In the genomic region with DNA sequence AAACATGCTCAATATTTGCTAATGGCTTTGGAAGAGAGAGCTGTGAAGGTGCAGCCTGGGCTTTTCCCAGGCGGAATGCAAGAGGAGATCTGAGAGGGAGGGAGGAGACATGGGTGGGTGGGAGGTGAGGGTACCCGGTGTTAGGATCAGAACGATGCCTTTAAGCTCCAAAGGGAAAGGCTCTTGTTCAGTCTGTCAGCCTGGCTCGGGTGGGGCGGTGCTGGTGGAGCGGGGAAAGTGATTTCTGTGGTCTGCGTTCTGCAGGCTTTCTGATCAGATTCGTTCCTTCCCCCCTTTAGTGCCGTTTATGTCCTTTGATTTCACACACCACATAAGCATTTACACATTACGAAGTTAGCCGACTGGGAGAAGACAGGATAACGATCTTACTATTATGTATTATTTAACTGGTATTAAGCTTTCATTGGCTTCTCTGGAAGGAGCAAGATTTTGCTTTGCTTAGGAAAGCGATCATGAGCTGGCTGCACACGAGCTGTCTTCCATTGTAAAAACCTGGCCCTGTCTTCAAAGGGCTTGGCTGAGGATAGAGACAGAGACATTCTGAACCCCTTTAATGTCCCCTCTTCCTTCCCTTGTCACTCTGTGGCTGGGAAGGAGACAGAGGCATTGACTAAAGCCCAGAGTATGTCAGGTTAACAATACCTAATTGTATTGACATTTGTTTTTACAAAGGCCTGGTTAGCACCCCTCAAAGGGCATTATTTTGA, we compare ENCODE assay signal across 12 mouse cellular contexts. TPM values are rescaled to one million over a fixed set of nuclear protein-coding genes. Genes with fewer than 3 reads are reported as not detected.
DNase-seq lines count a peak whose midpoint lies in the region; ATAC-seq and TF ChIP-seq lines count a peak whose summit lies in the region.
"Had no signal": no experiment of that assay in that cellular context is flagged by ENCODE, and none has a peak within 500 bp of the region (broad histone marks: within the 10 kb centered on the region; RNA-seq: fewer than 3 reads in every experiment).

No protein-coding gene starts in this region.

- peaks cover 20% of the 10 kb centered on the region for H3K4me1 ChIP-seq in forebrain, embryonic 12.5 days
- H3K4me1 ChIP-seq in limb, embryonic 11.5 days (ENCODE audit: control insufficient read depth, insufficient read depth, low read length) = peaks cover 7% of the 10 kb centered on the region
- H3K4me1 ChIP-seq in olfactory bulb, adult 2 months (ENCODE audit: control insufficient read depth, insufficient read depth, low read length) = peaks cover 5% of the 10 kb centered on the region
- H3K4me1 ChIP-seq in heart, adult 2 months (ENCODE audit: control insufficient read depth, insufficient read depth, low read length) = no peaks in the 10 kb centered on the region; the same call in 1 of the 2 replicates

- TF ChIP-seq CTCF in layer of hippocampus, adult 2 months (conservative IDR thresholded peaks at IDR 0.05) = no peak
- TF ChIP-seq CTCF in olfactory bulb, adult 2 months (IDR thresholded peaks at IDR 0.05; ENCODE audit: insufficient read depth, low read depth, low read length) = no peak
- TF ChIP-seq CTCF in heart, adult 2 months (IDR thresholded peaks at IDR 0.05) = no peak

- no peak for TF ChIP-seq POLR2A in olfactory bulb, adult 2 months (IDR thresholded peaks at IDR 0.05; ENCODE audit: insufficient read depth, low read depth, low read length)
- no peak for TF ChIP-seq POLR2A in heart, adult 2 months (IDR thresholded peaks at IDR 0.05; ENCODE audit: insufficient read depth, low read depth, low read length)

- no peak overlapping the region for H3K9ac ChIP-seq in forebrain, embryonic 12.5 days
- H3K9ac ChIP-seq in limb, embryonic 11.5 days (ENCODE audit: low read length) = no peak overlapping the region; the same call in 1 of the 2 replicates
- H3K9ac ChIP-seq in heart, adult 2 months (ENCODE audit: low read depth, low read length) = no peak overlapping the region

- ATAC-seq in forebrain, embryonic 12.5 days (ENCODE audit: low FRiP score) = peak; percentile 50
- ATAC-seq in limb, embryonic 11.5 days (ENCODE audit: insufficient number of reproducible peaks, low FRiP score, low TSS enrichment, low read depth) = no peak
- ATAC-seq in cerebellum, adult (ENCODE audit: insufficient number of reproducible peaks, low FRiP score, low TSS enrichment) = no peak

- no peaks in the 10 kb centered on the region for H3K36me3 ChIP-seq in forebrain, embryonic 12.5 days (replicated peaks)
- H3K36me3 ChIP-seq in limb, embryonic 11.5 days (ENCODE audit: control insufficient read depth, insufficient read depth, low read length) = no peaks in the 10 kb centered on the region
- H3K36me3 ChIP-seq in heart, adult 2 months (ENCODE audit: control insufficient read depth, insufficient read depth, low read length) = no peaks in the 10 kb centered on the region

- intact Hi-C loops in heart, adult 2 months (cut with DNase I) = no loop called here

- H3K4me3 ChIP-seq in layer of hippocampus, adult 2 months = peak overlapping the region; percentile 11; the same call in 1 of the 2 replicates
- H3K4me3 ChIP-seq in forebrain, embryonic 12.5 days (replicated peaks) = no peak overlapping the region
- no peak overlapping the region for H3K4me3 ChIP-seq in limb, embryonic 11.5 days (ENCODE audit: low read depth, low read length)
- peak overlapping the region; percentile 21; the same call in 1 of the 2 replicates for H3K4me3 ChIP-seq in olfactory bulb, adult 2 months (ENCODE audit: insufficient read depth, low read depth, low read length)
- no peak overlapping the region for H3K4me3 ChIP-seq in heart, adult 2 months

- H3K79me2 ChIP-seq in heart, adult 2 months (replicated peaks; ENCODE audit: control insufficient read depth, insufficient read depth, low read length) = no peaks in the 10 kb centered on the region

- no peaks in the 10 kb centered on the region for H3K9me3 ChIP-seq in forebrain, embryonic 12.5 days
- H3K9me3 ChIP-seq in limb, embryonic 11.5 days (ENCODE audit: control insufficient read depth, low read length) = no peaks in the 10 kb centered on the region

- no peak for DNase-seq in layer of hippocampus, adult 2 months (ENCODE audit: low spot score in 2 of 2)
- no peak for DNase-seq in layer of hippocampus, postnatal 36 days
- no peak for DNase-seq in limb, embryonic 11.5 days (ENCODE audit: low spot score)
- DNase-seq in frontal cortex, postnatal 36 days (ENCODE audit: low spot score in 2 of 2) = no peak
- DNase-seq in heart, adult 2 months = no peak
- DNase-seq: kidney, adult 11 months; left cerebral cortex, postnatal 4 days; thymus, postnatal 14 days had no signal

- H3K27ac ChIP-seq in layer of hippocampus, adult 2 months = peak overlapping the region; percentile 24; the same call in 1 of the 2 replicates
- 0 out of 2 replicates have a peak overlapping the region, but pooled peaks have one; percentile 13 for H3K27ac ChIP-seq in forebrain, embryonic 12.5 days
- no peak overlapping the region for H3K27ac ChIP-seq in limb, embryonic 11.5 days (replicated peaks; ENCODE audit: low read depth, low read length)
- H3K27ac ChIP-seq in olfactory bulb, adult 2 months (ENCODE audit: insufficient read depth, low read depth, low read length) = no peak overlapping the region
- no peak overlapping the region for H3K27ac ChIP-seq in heart, adult 2 months

- WGBS in forebrain, embryonic 12.5 days = 4% methylated on average over 14 of the region's 14 CpGs
- 8% methylated on average over 14 of the region's 14 CpGs for WGBS in limb, embryonic 11.5 days
- 11% methylated on average over 14 of the region's 14 CpGs for WGBS in olfactory bulb, adult 2 months
- WGBS in heart, adult 2 months = 37% methylated on average over 14 of the region's 14 CpGs

- H3K4me2 ChIP-seq in forebrain, embryonic 12.5 days = peak overlapping the region; percentile 40
- peak overlapping the region; percentile 34; the same call in 1 of the 2 replicates for H3K4me2 ChIP-seq in limb, embryonic 11.5 days (ENCODE audit: low read depth, severe bottlenecking)

- TF ChIP-seq EP300 in heart, adult 2 months (IDR thresholded peaks at IDR 0.05; ENCODE audit: insufficient read depth, low read depth, low read length) = no peak

- H3K27me3 ChIP-seq in forebrain, embryonic 12.5 days = no peaks in the 10 kb centered on the region
- H3K27me3 ChIP-seq in limb, embryonic 11.5 days (ENCODE audit: control insufficient read depth, insufficient read depth, low read length) = no peaks in the 10 kb centered on the region
- no peaks in the 10 kb centered on the region; the same call in 1 of the 2 replicates for H3K27me3 ChIP-seq in heart, adult 2 months (ENCODE audit: control insufficient read depth, insufficient read depth, low read length)
- H3K27me3 ChIP-seq: CH12.LX had no signal

RNA-seq across cellular contexts. Expression of a gene that starts 19.7 kb away (rescaled TPM):
- 10 to 100 TPM in 1 of 2 experiments, 1 to 10 TPM in 1; 9.3 to 11.2 TPM for total RNA-seq in layer of hippocampus, adult 2 months (2021)
- total RNA-seq in layer of hippocampus, postnatal 36 days (2021) = 1 to 10 TPM; 9.3 to 9.4 TPM
- polyA plus RNA-seq in forebrain, embryonic 12.5 days (2016; fragmentation: Nextera tagmentation; extraction: Ambion mirVana) = 56.7 and 56.8 TPM in 2 replicates
- polyA plus RNA-seq in limb, embryonic 11.5 days (2014; fragmentation: Nextera tagmentation; extraction: Ambion mirVana) = 57.5 and 62.1 TPM in 2 replicates
- not detected in 2 replicates for polyA plus RNA-seq in olfactory bulb, adult 2 months (2012; ENCODE audit: insufficient read depth, insufficient read length, low replicate concordance, missing spikeins)
- 1 to 10 TPM; 3.3 to 3.8 TPM for total RNA-seq in heart, adult 2 months (2021)
- polyA plus RNA-seq in heart, adult 2 months (2012; rRNA removed) = 4.8 and 5.3 TPM in 2 replicates

Comparison
In these comparisons a context has a peak if more than half of its experiments do, and no peak if none do; other contexts are left out.
1. H3K27ac ChIP-seq: peak in layer of hippocampus, adult 2 months (single experiment) and forebrain, embryonic 12.5 days (single experiment); none in limb, embryonic 11.5 days (single experiment), olfactory bulb, adult 2 months (single experiment) and heart, adult 2 months (single experiment).
2. H3K4me3 ChIP-seq: peak in layer of hippocampus, adult 2 months (single experiment) and olfactory bulb, adult 2 months (single experiment); none in forebrain, embryonic 12.5 days (single experiment), limb, embryonic 11.5 days (single experiment) and heart, adult 2 months (single experiment).